Mouse (Mus musculus) heart, adult 18-20 months (tissue): ENCODE measurements around the gene Ring1. TPM values are rescaled to one million over a fixed set of nuclear protein-coding genes. Genes with fewer than 3 reads are reported as not detected.
"Not testable (repeated sequence)": the region's sequence is repeated elsewhere in the genome, so short reads cannot be mapped to it uniquely, and the experiment has no call there.

Experiments used
- DNase-seq, 2 experiments: peaks; one replicate each; pipeline ENCODE4 v3.0.0; 2021 to 2022; ENCODE audit warnings: mixed read lengths in 1 of 2
- total RNA-seq, 2 experiments: library from RNA; stranded (reverse); gene quantifications; 2 replicates each; pipeline ENCODE4 v1.2.3; 2021

Gene Ring1
- total RNA-seq, 2 experiments from 2014 or later: 13.2 to 16.9 TPM

- no peak for DNase-seq
Measured at GRCm38 (mm10) chr17:34029150-34029889, 4.8 kb upstream of the Ring1 start.

GRCm38 (mm10) chr17:34028501-34029149 is 4.1 kb upstream of the Ring1 start:
- peak; percentile 48 to 60 for DNase-seq

- peak; percentile 92 to 95 for DNase-seq
Measured at GRCm38 (mm10) chr17:34027656-34028223, 3.3 kb upstream of the Ring1 start, which contains the start of gene H2-Ke6. Gene H2-Ke6 (minus strand): TSS chr17:34028060.

- peak; percentile 22 to 39 for DNase-seq
Measured at GRCm38 (mm10) chr17:34026917-34027655, 2.6 kb upstream of the Ring1 start.

GRCm38 (mm10) chr17:34026221-34026620 is 1.7 kb upstream of the Ring1 start:
- DNase-seq: no peak

GRCm38 (mm10) chr17:34025756-34026151 is 1.3 kb upstream of the Ring1 start:
- DNase-seq: peak in 1 of 2 experiments; percentile 7

- DNase-seq: no peak
Measured at GRCm38 (mm10) chr17:34024861-34025755, 628 bp upstream of the Ring1 start.

- no peak for DNase-seq
Measured at GRCm38 (mm10) chr17:34023678-34024077, 802 bp downstream of the Ring1 start.

GRCm38 (mm10) chr17:34022987-34023386 is 1.5 kb downstream of the Ring1 start:
- DNase-seq: no peak

GRCm38 (mm10) chr17:34022414-34022783 is 2.1 kb downstream of the Ring1 start:
- DNase-seq: no peak

- peak in 1 of 2 experiments; percentile 6 for DNase-seq
Measured at GRCm38 (mm10) chr17:34021539-34022413, 2.7 kb downstream of the Ring1 start.

- DNase-seq: no peak
Measured at GRCm38 (mm10) chr17:34013436-34013835, 11.0 kb downstream of the Ring1 start.

GRCm38 (mm10) chr17:34010156-34010555 is 14.3 kb downstream of the Ring1 start:
- DNase-seq: no peak

- no peak for DNase-seq
Measured at GRCm38 (mm10) chr17:34006570-34006969, 17.9 kb downstream of the Ring1 start.

- peak; percentile 23 to 66 for DNase-seq
Measured at GRCm38 (mm10) chr17:34003426-34003825, 21.1 kb downstream of the Ring1 start.

GRCm38 (mm10) chr17:34000796-34001195 is 23.7 kb downstream of the Ring1 start:
- not testable (repeated sequence) for DNase-seq

GRCm38 (mm10) chr17:34000150-34000537 is 24.3 kb downstream of the Ring1 start, which contains the start of gene H2-K1:
Gene H2-K1 (minus strand): TSS chr17:34000347.
- DNase-seq: peak; percentile 94 to 97

- peak; percentile 47 to 58 for DNase-seq
Measured at GRCm38 (mm10) chr17:33999341-34000149, 24.9 kb downstream of the Ring1 start.

GRCm38 (mm10) chr17:33998697-33999096 is 25.8 kb downstream of the Ring1 start:
- peak in 1 of 2 experiments; percentile 11 for DNase-seq
